Mouse (Mus musculus): Measurements from ENCODE around the gene Klrg1. TPM values are rescaled to one million over a fixed set of nuclear protein-coding genes. Genes with fewer than 3 reads are reported as not detected.

Gene Klrg1
- total and polyA plus RNA-seq, 3 experiments: 0.28 to 1.0 TPM; not detected in 1

DNA sequence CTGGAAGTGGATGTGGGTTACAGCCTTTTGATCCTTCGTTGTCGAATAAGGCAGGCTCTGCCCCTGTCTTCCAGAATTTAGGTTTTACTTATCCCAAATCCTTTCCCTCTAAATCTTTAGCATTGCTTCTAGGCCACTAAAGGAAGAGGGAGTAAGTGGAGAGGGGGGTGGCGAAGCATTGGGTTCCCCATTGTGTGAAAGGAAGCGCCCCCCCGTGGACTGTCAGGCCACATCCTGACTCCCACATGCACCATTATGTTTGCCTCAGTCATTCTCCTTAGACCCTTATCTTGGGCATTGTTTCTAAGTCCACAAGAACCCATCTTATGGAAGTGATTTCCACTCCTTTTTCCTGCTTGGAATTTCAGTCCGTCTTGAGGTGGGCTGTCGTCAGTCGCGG, 12.6 kb upstream of the Klrg1 start:
- Histone ChIP-seq H3K9me3 (replicated peaks; ENCODE audit: insufficient read depth, low read length) (no peaks in the 10 kb centered on the region), H3K4me1 (ENCODE audit: control insufficient read depth in 1 of 2, insufficient read depth in 2 of 2, low read length in 2 of 2) (peaks cover 22 to 37% of the 10 kb centered on the region in 2 experiments), H3K4me3 (ENCODE audit: control insufficient read depth in 1 of 2, insufficient read depth in 1 of 2, low read depth in 2 of 2, low read length in 2 of 2) (no peak overlapping the region), H3K79me2 (ENCODE audit: control insufficient read depth, insufficient read depth, low read length, poor library complexity) (no peaks in the 10 kb centered on the region), H3K36me3 (ENCODE audit: control insufficient read depth in 1 of 2, insufficient read depth in 2 of 2, low read length in 2 of 2) (peaks cover 0 to 31% of the 10 kb centered on the region in 2 experiments; a peak in 2 of 4 replicates), H3K27me3 (ENCODE audit: control insufficient read depth in 1 of 2, insufficient read depth in 2 of 2, low read length in 2 of 2) (no peaks in the 10 kb centered on the region), H3K9ac (ENCODE audit: control insufficient read depth, low read depth, low read length, poor library complexity, severe bottlenecking) (no peak overlapping the region), H3K27ac (ENCODE audit: control insufficient read depth, low read depth, low read length) (no peak overlapping the region)
- TF ChIP-seq CHD1 (IDR thresholded peaks at IDR 0.05; ENCODE audit: low read depth, low read length) (no peak), ELF1 (IDR thresholded peaks at IDR 0.05; ENCODE audit: low read depth, low read length) (no peak), MAZ (IDR thresholded peaks at IDR 0.05; ENCODE audit: low read depth, low read length) (no peak), NRF1 (IDR thresholded peaks at IDR 0.05; ENCODE audit: insufficient read depth, low read depth, low read length, poor library complexity, severe bottlenecking) (no peak), E2F4 (IDR thresholded peaks at IDR 0.05; ENCODE audit: borderline replicate concordance, low read depth, low read length) (no peak), RAD21 (IDR thresholded peaks at IDR 0.05; ENCODE audit: low read depth, low read length) (no peak), MAFK (IDR thresholded peaks at IDR 0.05; ENCODE audit: borderline replicate concordance, low read depth, low read length) (no peak), EP300 (IDR thresholded peaks at IDR 0.05; ENCODE audit: low read depth in 1 of 2, low read length in 2 of 2) (no peak), USF2 (IDR thresholded peaks at IDR 0.05; ENCODE audit: borderline replicate concordance in 1 of 2, insufficient read depth in 1 of 2, low read depth in 1 of 2, low read length in 2 of 2) (no peak), ZC3H11A (IDR thresholded peaks at IDR 0.05; ENCODE audit: low read depth, low read length) (no peak), TAL1 (IDR thresholded peaks at IDR 0.05; ENCODE audit: low read length) (no peak), MEF2A (IDR thresholded peaks at IDR 0.05; ENCODE audit: extremely low read depth, insufficient replicate concordance, low read depth, low read length, poor library complexity, severe bottlenecking) (no peak), TBP (IDR thresholded peaks at IDR 0.05; ENCODE audit: low read depth, low read length) (no peak), BHLHE40 (IDR thresholded peaks at IDR 0.05; ENCODE audit: borderline replicate concordance, low read depth, low read length) (no peak), GATA1 (IDR thresholded peaks at IDR 0.05; ENCODE audit: low read depth, low read length) (no peak), UBTF (IDR thresholded peaks at IDR 0.05; ENCODE audit: borderline replicate concordance, insufficient read depth, low read depth, low read length) (no peak), POLR2A (IDR thresholded peaks at IDR 0.05; ENCODE audit: control insufficient read depth in 1 of 2, insufficient read depth in 1 of 2, low read depth in 1 of 2, low read length in 2 of 2, poor library complexity in 1 of 2) (no peak)
- no peak for DNase-seq (ENCODE audit: low read depth, low spot score)

DNA sequence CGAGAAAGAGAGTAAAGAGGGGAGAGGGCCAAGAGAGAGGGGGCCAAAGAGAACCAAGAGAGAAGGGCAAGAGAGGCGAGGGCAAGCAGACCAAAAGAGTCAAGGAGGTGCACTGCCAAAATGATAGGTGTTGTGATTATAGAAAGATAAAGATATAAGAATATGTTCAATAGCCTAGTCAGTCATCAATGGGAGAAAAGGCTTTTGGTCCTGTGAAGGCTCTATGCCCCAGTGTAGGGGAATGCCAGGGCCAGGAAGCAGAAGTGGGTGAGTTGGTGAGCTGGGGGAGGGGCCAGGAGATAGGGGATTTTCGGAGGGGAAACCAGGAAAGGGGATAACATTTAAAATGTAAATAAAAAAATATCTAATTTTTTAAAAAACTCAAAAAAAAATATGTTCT, 11.6 kb upstream of the Klrg1 start:
- no peak for DNase-seq (ENCODE audit: low read depth, low spot score)
- TF ChIP-seq TBP (IDR thresholded peaks at IDR 0.05; ENCODE audit: low read depth, low read length) (no peak), ZNF384 (IDR thresholded peaks at IDR 0.05; ENCODE audit: low read depth, low read length) (no peak), SIN3A (IDR thresholded peaks at IDR 0.05; ENCODE audit: low read length) (no peak), EP300 (IDR thresholded peaks at IDR 0.05; ENCODE audit: low read depth in 1 of 2, low read length in 2 of 2) (no peak), KAT2A (conservative IDR thresholded peaks at IDR 0.05; ENCODE audit: low read depth, low read length) (no peak), POLR2AphosphoS2 (IDR thresholded peaks at IDR 0.05; ENCODE audit: low read length) (no peak), NELFE (IDR thresholded peaks at IDR 0.05; ENCODE audit: low read depth, low read length) (no peak), ETS1 (IDR thresholded peaks at IDR 0.05; ENCODE audit: low read depth, low read length) (no peak), E2F4 (IDR thresholded peaks at IDR 0.05; ENCODE audit: borderline replicate concordance, low read depth, low read length) (no peak), SMC3 (IDR thresholded peaks at IDR 0.05; ENCODE audit: low read depth, low read length) (no peak), MAFK (IDR thresholded peaks at IDR 0.05; ENCODE audit: borderline replicate concordance, low read depth, low read length) (no peak), UBTF (IDR thresholded peaks at IDR 0.05; ENCODE audit: borderline replicate concordance, insufficient read depth, low read depth, low read length) (no peak), GABPA (IDR thresholded peaks at IDR 0.05; ENCODE audit: low read depth, low read length) (no peak), MAX (IDR thresholded peaks at IDR 0.05; ENCODE audit: low read length) (no peak), CHD1 (IDR thresholded peaks at IDR 0.05; ENCODE audit: low read depth, low read length) (no peak), ZMIZ1 (IDR thresholded peaks at IDR 0.05; ENCODE audit: low read depth, low read length) (no peak), TCF12 (IDR thresholded peaks at IDR 0.05; ENCODE audit: low read depth, low read length) (no peak)
- Histone ChIP-seq H3K4me1 (ENCODE audit: control insufficient read depth in 1 of 2, insufficient read depth in 2 of 2, low read length in 2 of 2) (peaks cover 21 to 34% of the 10 kb centered on the region in 2 experiments), H3K36me3 (ENCODE audit: control insufficient read depth in 1 of 2, insufficient read depth in 2 of 2, low read length in 2 of 2) (peaks cover 0 to 27% of the 10 kb centered on the region in 2 experiments; a peak in 2 of 4 replicates), H3K27me3 (ENCODE audit: control insufficient read depth in 1 of 2, insufficient read depth in 2 of 2, low read length in 2 of 2) (no peaks in the 10 kb centered on the region), H3K27ac (ENCODE audit: control insufficient read depth, low read depth, low read length) (no peak overlapping the region; the same call in 1 of the 2 replicates), H3K4me3 (ENCODE audit: control insufficient read depth in 1 of 2, insufficient read depth in 1 of 2, low read depth in 2 of 2, low read length in 2 of 2) (no peak overlapping the region), H3K9me3 (replicated peaks; ENCODE audit: insufficient read depth, low read length) (no peaks in the 10 kb centered on the region), H3K9ac (ENCODE audit: control insufficient read depth, low read depth, low read length, poor library complexity, severe bottlenecking) (no peak overlapping the region), H3K79me2 (ENCODE audit: control insufficient read depth, insufficient read depth, low read length, poor library complexity) (no peaks in the 10 kb centered on the region)
